Mouse (Mus musculus): ENCODE data around the gene Isg15. TPM values are rescaled to one million over a fixed set of nuclear protein-coding genes. Genes with fewer than 3 reads are reported as not detected.

Isg15 gene
- polyA plus RNA-seq (2014; fragmentation: Nextera tagmentation; extraction: Ambion mirVana): 0.67 and 1.2 TPM in 2 replicates

- WGBS: 54% methylated on average over 10 of the region's 10 CpGs
- DNase-seq (ENCODE audit: low spot score) (peak; percentile 34), ATAC-seq (ENCODE audit: low read depth) (no peak)
- peaks cover 10% of the 10 kb centered on the region; the same call in 1 of the 2 replicates for H3K4me1 ChIP-seq (ENCODE audit: control insufficient read depth, insufficient read depth, low read length)
- 0 out of 2 replicates have a peak within 1 kb of the TSS, but pooled peaks have one; percentile 10 for H3K4me2 ChIP-seq (ENCODE audit: low read depth, low read length)
- no peaks in the 10 kb centered on the region for H3K9me3 ChIP-seq (ENCODE audit: control insufficient read depth, low read length)
- no peak within 1 kb of the TSS for H3K9ac ChIP-seq (ENCODE audit: low read depth, low read length)
- H3K4me3 ChIP-seq (ENCODE audit: low read depth, low read length): no peak within 1 kb of the TSS
- H3K36me3 ChIP-seq (ENCODE audit: control insufficient read depth, insufficient read depth, low read length): no peaks in the 10 kb centered on the region
- peaks cover 16% of the 10 kb centered on the region for H3K27me3 ChIP-seq (replicated peaks; ENCODE audit: control insufficient read depth, insufficient read depth, low read length)
- no peak within 1 kb of the TSS for H3K27ac ChIP-seq (replicated peaks; ENCODE audit: low read depth, low read length)
Observed at GRCm38 (mm10) chr4:156200623-156201475, at the start of gene Isg15. Isg15 (minus strand) TSS chr4:156200818.

GRCm38 (mm10) chr4:156249567-156249966 is 48.9 kb upstream of the Isg15 start:
- Histone ChIP-seq H3K9ac (ENCODE audit: low read depth, low read length) (no peak overlapping the region), H3K4me3 (ENCODE audit: low read depth, low read length) (no peak overlapping the region), H3K4me1 (ENCODE audit: control insufficient read depth, insufficient read depth, low read length) (no peaks in the 10 kb centered on the region), H3K4me2 (ENCODE audit: low read depth, low read length) (no peak overlapping the region), H3K27ac (replicated peaks; ENCODE audit: low read depth, low read length) (no peak overlapping the region), H3K27me3 (replicated peaks; ENCODE audit: control insufficient read depth, insufficient read depth, low read length) (peaks cover 12% of the 10 kb centered on the region), H3K9me3 (ENCODE audit: control insufficient read depth, low read length) (no peaks in the 10 kb centered on the region), H3K36me3 (ENCODE audit: control insufficient read depth, insufficient read depth, low read length) (peaks cover 46% of the 10 kb centered on the region)
- DNase-seq (ENCODE audit: low spot score): no peak
- ATAC-seq (ENCODE audit: low read depth): no peak
- 66% methylated on average over 11 of the region's 11 CpGs for WGBS

- peak overlapping the region; percentile 76 for H3K9ac ChIP-seq (ENCODE audit: low read depth, low read length)
- H3K27ac ChIP-seq (replicated peaks; ENCODE audit: low read depth, low read length): peak overlapping the region; percentile 90
- no peaks in the 10 kb centered on the region for H3K27me3 ChIP-seq (replicated peaks; ENCODE audit: control insufficient read depth, insufficient read depth, low read length)
- peaks cover 4% of the 10 kb centered on the region; the same call in 1 of the 2 replicates for H3K4me1 ChIP-seq (ENCODE audit: control insufficient read depth, insufficient read depth, low read length)
- peak overlapping the region; percentile 91 for H3K4me3 ChIP-seq (ENCODE audit: low read depth, low read length)
- WGBS: 28% methylated on average over 54 of the region's 60 CpGs
- peaks cover 59% of the 10 kb centered on the region for H3K36me3 ChIP-seq (ENCODE audit: control insufficient read depth, insufficient read depth, low read length)
- peak overlapping the region; percentile 93 for H3K4me2 ChIP-seq (ENCODE audit: low read depth, low read length)
- no peak for ATAC-seq (ENCODE audit: low read depth)
- H3K9me3 ChIP-seq (ENCODE audit: control insufficient read depth, low read length): no peaks in the 10 kb centered on the region
- no peak for DNase-seq (ENCODE audit: low spot score)
Observed at GRCm38 (mm10) chr4:156236651-156237447, 36.2 kb upstream of the Isg15 start.

GRCm38 (mm10) chr4:156235808-156236533 is 35.4 kb upstream of the Isg15 start, which contains the start of gene Noc2l:
Noc2l (plus strand) TSS chr4:156236010.
- Histone ChIP-seq H3K4me1 (ENCODE audit: control insufficient read depth, insufficient read depth, low read length) (peaks cover 4% of the 10 kb centered on the region; the same call in 1 of the 2 replicates), H3K4me2 (ENCODE audit: low read depth, low read length) (peak within 1 kb of the TSS; percentile 93), H3K9ac (ENCODE audit: low read depth, low read length) (peak within 1 kb of the TSS; percentile 79), H3K27ac (replicated peaks; ENCODE audit: low read depth, low read length) (peak within 1 kb of the TSS; percentile 90), H3K4me3 (ENCODE audit: low read depth, low read length) (peak within 1 kb of the TSS; percentile 91), H3K9me3 (ENCODE audit: control insufficient read depth, low read length) (no peaks in the 10 kb centered on the region), H3K27me3 (replicated peaks; ENCODE audit: control insufficient read depth, insufficient read depth, low read length) (no peaks in the 10 kb centered on the region), H3K36me3 (ENCODE audit: control insufficient read depth, insufficient read depth, low read length) (peaks cover 59% of the 10 kb centered on the region)
- DNase-seq (ENCODE audit: low spot score) (peak; percentile 96), ATAC-seq (ENCODE audit: low read depth) (peak; percentile 91)
- 1% methylated on average over 57 of the region's 90 CpGs for WGBS

GRCm38 (mm10) chr4:156235360-156235770 is 34.7 kb upstream of the Isg15 start:
- H3K36me3 ChIP-seq (ENCODE audit: control insufficient read depth, insufficient read depth, low read length): peaks cover 59% of the 10 kb centered on the region
- peaks cover 4% of the 10 kb centered on the region; the same call in 1 of the 2 replicates for H3K4me1 ChIP-seq (ENCODE audit: control insufficient read depth, insufficient read depth, low read length)
- H3K9me3 ChIP-seq (ENCODE audit: control insufficient read depth, low read length): no peaks in the 10 kb centered on the region
- H3K4me2 ChIP-seq (ENCODE audit: low read depth, low read length): peak overlapping the region; percentile 93
- no peaks in the 10 kb centered on the region for H3K27me3 ChIP-seq (replicated peaks; ENCODE audit: control insufficient read depth, insufficient read depth, low read length)
- WGBS: under 1% methylated on average over 15 of the region's 15 CpGs
- ATAC-seq (ENCODE audit: low read depth): peak; percentile 15; the same call in 1 of the 2 replicates
- DNase-seq (ENCODE audit: low spot score): peak; percentile 80
- peak overlapping the region; percentile 76 for H3K9ac ChIP-seq (ENCODE audit: low read depth, low read length)
- peak overlapping the region; percentile 91 for H3K4me3 ChIP-seq (ENCODE audit: low read depth, low read length)
- peak overlapping the region; percentile 90; the same call in 1 of the 2 replicates for H3K27ac ChIP-seq (replicated peaks; ENCODE audit: low read depth, low read length)

GRCm38 (mm10) chr4:156234701-156235213 is 34.1 kb upstream of the Isg15 start, which contains the start of gene Plekhn1:
Plekhn1 (minus strand) TSS chr4:156234857.
- Histone ChIP-seq H3K4me3 (ENCODE audit: low read depth, low read length) (peak within 1 kb of the TSS; percentile 91), H3K36me3 (ENCODE audit: control insufficient read depth, insufficient read depth, low read length) (peaks cover 59% of the 10 kb centered on the region), H3K9me3 (ENCODE audit: control insufficient read depth, low read length) (no peaks in the 10 kb centered on the region), H3K4me2 (ENCODE audit: low read depth, low read length) (peak within 1 kb of the TSS; percentile 93), H3K4me1 (ENCODE audit: control insufficient read depth, insufficient read depth, low read length) (peaks cover 4% of the 10 kb centered on the region; the same call in 1 of the 2 replicates), H3K27me3 (replicated peaks; ENCODE audit: control insufficient read depth, insufficient read depth, low read length) (no peaks in the 10 kb centered on the region), H3K27ac (replicated peaks; ENCODE audit: low read depth, low read length) (peak within 1 kb of the TSS; percentile 90), H3K9ac (ENCODE audit: low read depth, low read length) (peak within 1 kb of the TSS; percentile 79)
- WGBS: 2% methylated on average over 18 of the region's 48 CpGs
- ATAC-seq (ENCODE audit: low read depth) (peak; percentile 58), DNase-seq (ENCODE audit: low spot score) (peak; percentile 86)

- Histone ChIP-seq H3K4me2 (ENCODE audit: low read depth, low read length) (peak overlapping the region; percentile 93), H3K9ac (ENCODE audit: low read depth, low read length) (peak overlapping the region; percentile 79), H3K4me3 (ENCODE audit: low read depth, low read length) (peak overlapping the region; percentile 91), H3K36me3 (ENCODE audit: control insufficient read depth, insufficient read depth, low read length) (peaks cover 59% of the 10 kb centered on the region), H3K9me3 (ENCODE audit: control insufficient read depth, low read length) (no peaks in the 10 kb centered on the region), H3K4me1 (ENCODE audit: control insufficient read depth, insufficient read depth, low read length) (peaks cover 4% of the 10 kb centered on the region; the same call in 1 of the 2 replicates), H3K27ac (replicated peaks; ENCODE audit: low read depth, low read length) (peak overlapping the region; percentile 28; the same call in 1 of the 2 replicates), H3K27me3 (replicated peaks; ENCODE audit: control insufficient read depth, insufficient read depth, low read length) (no peaks in the 10 kb centered on the region)
- no peak for DNase-seq (ENCODE audit: low spot score)
- WGBS: 3% methylated on average over 17 of the region's 17 CpGs
- ATAC-seq (ENCODE audit: low read depth): peak; percentile 13; the same call in 1 of the 2 replicates
Observed at GRCm38 (mm10) chr4:156234021-156234501, 33.4 kb upstream of the Isg15 start.
